Mouse (Mus musculus): ENCODE results near the gene Xpc. TPM values are rescaled to one million over a fixed set of nuclear protein-coding genes. Genes with fewer than 3 reads are reported as not detected.
A peak's percentile ranks its signal among the peaks of the same experiment; 100 is the strongest.

The Xpc gene
- polyA plus RNA-seq, 1 experiment from 2014 or later, result 23.2 TPM

DNA sequence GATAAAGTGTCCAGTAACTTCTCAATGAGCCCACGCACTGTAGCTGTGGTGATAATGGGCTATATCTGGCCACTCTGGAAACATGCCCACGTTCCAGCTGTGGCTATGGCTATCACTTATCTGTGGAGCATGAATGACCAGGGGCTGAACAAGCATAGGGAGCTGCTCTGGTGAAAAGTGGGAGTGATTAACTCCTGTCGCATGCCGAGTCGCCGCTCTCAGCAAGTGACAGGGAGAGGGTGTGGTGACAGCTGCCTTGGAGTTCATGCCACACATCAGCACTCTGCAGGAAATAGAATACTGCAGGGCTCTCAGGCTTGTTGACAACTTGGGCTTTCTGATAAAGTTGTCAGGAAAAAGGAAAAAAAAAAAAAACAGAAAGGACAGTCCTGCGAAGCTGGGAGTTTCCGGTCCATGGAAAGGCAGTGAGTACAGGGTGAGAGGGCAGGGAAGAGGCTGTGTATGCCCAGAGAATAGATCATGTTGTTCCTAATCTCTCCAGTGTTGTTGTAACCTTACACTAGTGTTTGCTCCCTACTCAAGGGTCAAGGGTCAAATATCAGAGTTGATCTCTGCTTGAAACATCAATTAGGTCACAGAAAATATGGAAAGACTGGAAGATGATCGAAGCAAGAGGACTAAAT lies 30.7 kb upstream of the Xpc start:
- Histone ChIP-seq H3K9ac (ENCODE audit: low read length) (no peak overlapping the region), H3K4me1 (ENCODE audit: control insufficient read depth, insufficient read depth, low read length) (no peaks in the 10 kb centered on the region), H3K27me3 (ENCODE audit: control insufficient read depth, insufficient read depth, low read length) (no peaks in the 10 kb centered on the region), H3K4me2 (no peak overlapping the region), H3K27ac (ENCODE audit: low read depth, low read length) (no peak overlapping the region), H3K9me3 (ENCODE audit: control insufficient read depth, low read length) (no peaks in the 10 kb centered on the region), H3K4me3 (ENCODE audit: low read depth, low read length) (no peak overlapping the region), H3K36me3 (ENCODE audit: control insufficient read depth, insufficient read depth, low read length) (no peaks in the 10 kb centered on the region)
- WGBS, result 72% methylated on average over 9 of the region's 9 CpGs
- no peak for ATAC-seq (ENCODE audit: low FRiP score)
- DNase-seq (ENCODE audit: low spot score, missing footprints), result no peak

DNA sequence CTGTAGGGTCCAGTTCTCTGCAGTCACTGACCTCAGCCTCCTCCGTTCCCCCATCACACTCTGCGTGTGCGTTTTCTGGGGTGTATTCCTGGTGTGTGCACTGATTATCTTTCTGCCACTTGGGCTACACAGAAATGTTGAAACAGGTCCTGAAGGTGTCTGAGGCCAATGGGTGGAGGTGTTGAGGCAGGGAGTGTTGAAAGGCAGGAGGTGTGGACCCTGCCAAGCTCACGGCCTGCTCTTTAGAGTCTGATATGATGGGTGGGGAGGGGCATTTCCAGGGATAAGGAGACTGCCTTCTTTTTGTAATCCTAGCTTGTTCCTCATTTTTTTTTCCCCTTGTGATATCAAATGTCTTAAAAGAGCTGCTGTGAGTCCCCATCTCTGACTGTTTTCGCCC lies 27.4 kb upstream of the Xpc start:
- ATAC-seq (ENCODE audit: low FRiP score), result no peak
- 90% methylated on average over 5 of the region's 5 CpGs for WGBS
- H3K36me3 ChIP-seq (ENCODE audit: control insufficient read depth, insufficient read depth, low read length), result no peaks in the 10 kb centered on the region
- H3K4me2 ChIP-seq, result no peak overlapping the region
- no peak overlapping the region for H3K27ac ChIP-seq (ENCODE audit: low read depth, low read length)
- no peak overlapping the region for H3K4me3 ChIP-seq (ENCODE audit: low read depth, low read length)
- H3K9me3 ChIP-seq (ENCODE audit: control insufficient read depth, low read length), result no peaks in the 10 kb centered on the region
- H3K4me1 ChIP-seq (ENCODE audit: control insufficient read depth, insufficient read depth, low read length), result no peaks in the 10 kb centered on the region
- DNase-seq (ENCODE audit: low spot score, missing footprints), result peak; percentile 41
- H3K9ac ChIP-seq (ENCODE audit: low read length), result no peak overlapping the region
- H3K27me3 ChIP-seq (ENCODE audit: control insufficient read depth, insufficient read depth, low read length), result no peaks in the 10 kb centered on the region

DNA sequence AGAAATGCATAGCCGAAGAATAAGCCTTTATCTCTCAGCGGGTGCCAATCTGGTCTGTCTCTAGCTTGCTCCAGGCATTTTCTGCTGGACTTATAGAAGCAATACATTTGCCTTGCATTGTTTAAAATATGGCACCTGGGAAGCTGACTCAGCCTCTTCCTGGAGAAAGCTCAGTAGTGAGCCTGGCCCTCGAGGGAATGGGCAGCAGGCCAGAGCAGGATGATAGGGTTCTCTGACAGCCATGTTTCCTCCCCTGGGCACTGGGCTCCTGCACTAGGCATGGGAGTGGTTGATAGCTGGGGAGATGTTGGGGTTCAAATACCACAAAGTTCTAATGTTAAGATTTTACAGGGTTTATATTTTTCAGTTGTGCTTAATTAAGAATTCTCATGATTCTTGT lies 25.6 kb upstream of the Xpc start:
- no peaks in the 10 kb centered on the region for H3K36me3 ChIP-seq (ENCODE audit: control insufficient read depth, insufficient read depth, low read length)
- no peaks in the 10 kb centered on the region for H3K27me3 ChIP-seq (ENCODE audit: control insufficient read depth, insufficient read depth, low read length)
- H3K4me1 ChIP-seq (ENCODE audit: control insufficient read depth, insufficient read depth, low read length), result no peaks in the 10 kb centered on the region
- H3K9me3 ChIP-seq (ENCODE audit: control insufficient read depth, low read length), result no peaks in the 10 kb centered on the region
- ATAC-seq (ENCODE audit: low FRiP score) (no peak), DNase-seq (ENCODE audit: low spot score, missing footprints) (peak; percentile 73)
- H3K9ac ChIP-seq (ENCODE audit: low read length), result no peak overlapping the region
- no peak overlapping the region for H3K4me2 ChIP-seq
- no peak overlapping the region for H3K27ac ChIP-seq (ENCODE audit: low read depth, low read length)
- WGBS, result 70% methylated on average over 3 of the region's 3 CpGs
- no peak overlapping the region for H3K4me3 ChIP-seq (ENCODE audit: low read depth, low read length)

DNA sequence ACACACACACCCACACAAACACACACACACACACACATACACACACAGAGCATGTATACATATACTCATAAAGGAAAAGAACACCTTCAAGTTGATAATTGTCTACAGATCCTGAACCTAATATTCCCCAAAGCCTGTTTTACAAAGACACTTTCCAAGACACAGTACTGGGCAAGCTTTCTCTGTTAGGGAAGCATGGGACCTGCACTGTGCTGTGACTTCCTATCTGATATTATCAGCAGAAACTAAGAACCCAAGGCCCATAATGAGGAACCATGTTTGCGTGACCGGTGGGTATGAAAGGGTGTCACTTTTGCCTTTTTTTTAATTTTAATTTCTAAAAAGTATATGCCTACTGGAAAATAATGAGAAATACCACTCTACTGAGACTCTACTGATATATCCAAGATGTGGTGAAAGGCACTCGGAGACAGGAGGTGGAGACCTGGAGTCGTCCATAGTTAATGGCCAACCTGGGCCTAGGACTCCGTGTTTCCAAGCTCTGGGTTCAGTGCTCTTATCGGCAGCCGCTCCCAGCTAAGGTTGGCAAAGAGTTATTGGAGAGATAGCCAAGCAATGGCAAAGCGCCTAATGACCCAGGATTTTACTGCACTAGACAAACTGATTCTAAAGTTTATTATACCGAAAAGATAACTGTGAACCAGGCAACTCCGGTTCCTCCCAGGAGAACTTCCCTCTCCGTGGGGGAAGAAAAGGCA lies 20.5 kb upstream of the Xpc start:
- WGBS, result 94% methylated on average over 11 of the region's 11 CpGs
- no peak for ATAC-seq (ENCODE audit: low FRiP score)
- H3K4me2 ChIP-seq, result no peak overlapping the region

DNA sequence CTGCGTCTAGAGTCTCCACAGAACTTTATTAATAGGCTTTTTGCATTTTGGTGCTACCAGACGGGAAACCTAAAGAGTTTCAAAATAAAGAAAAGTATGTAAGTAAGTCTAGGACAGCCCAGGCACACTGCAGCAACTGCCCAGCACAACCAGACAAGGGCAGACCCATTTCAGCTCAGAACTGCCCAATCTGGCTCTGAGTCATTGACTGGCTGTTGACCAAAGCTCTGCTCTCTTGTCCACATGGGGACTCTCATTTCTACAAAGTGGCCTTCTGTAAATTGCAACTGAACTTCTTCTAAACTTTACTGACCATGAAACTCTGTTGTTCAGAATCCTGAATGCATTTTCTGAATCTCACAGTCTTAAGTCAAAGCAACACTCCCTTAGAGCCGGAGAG lies 19.5 kb upstream of the Xpc start:
- H3K9me3 ChIP-seq (ENCODE audit: control insufficient read depth, low read length), result no peaks in the 10 kb centered on the region

More for the DNA sequence above, 20.5 kb upstream of the Xpc start:
- no peaks in the 10 kb centered on the region for H3K9me3 ChIP-seq (ENCODE audit: control insufficient read depth, low read length)
- no peaks in the 10 kb centered on the region for H3K27me3 ChIP-seq (ENCODE audit: control insufficient read depth, insufficient read depth, low read length)
- no peak overlapping the region for H3K9ac ChIP-seq (ENCODE audit: low read length)
- no peaks in the 10 kb centered on the region for H3K36me3 ChIP-seq (ENCODE audit: control insufficient read depth, insufficient read depth, low read length)
- no peak overlapping the region for H3K4me3 ChIP-seq (ENCODE audit: low read depth, low read length)
- no peak for DNase-seq (ENCODE audit: low spot score, missing footprints)
- no peak overlapping the region for H3K27ac ChIP-seq (ENCODE audit: low read depth, low read length)
- peaks cover 3% of the 10 kb centered on the region; the same call in 1 of the 2 replicates for H3K4me1 ChIP-seq (ENCODE audit: control insufficient read depth, insufficient read depth, low read length)

DNA sequence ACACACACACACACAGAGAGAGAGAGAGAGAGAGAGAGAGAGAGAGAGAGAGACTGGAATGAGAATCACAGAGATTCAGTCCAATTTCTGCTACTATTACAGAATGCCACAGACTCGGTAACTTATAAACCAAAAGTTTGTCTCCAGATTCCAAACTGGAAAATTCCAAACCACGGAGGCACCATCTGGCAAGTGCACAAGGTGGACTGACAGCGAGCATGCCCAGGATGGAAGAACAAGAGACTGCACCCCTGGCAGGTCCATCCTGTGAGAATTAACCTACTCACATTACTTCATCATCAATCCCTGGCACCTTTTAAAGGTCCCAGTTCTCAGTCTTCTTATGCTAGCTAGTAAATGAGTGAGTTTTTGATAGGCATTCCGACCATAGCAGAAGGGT lies 18.6 kb upstream of the Xpc start:
- no peak for DNase-seq (ENCODE audit: low spot score, missing footprints)
- H3K27ac ChIP-seq (ENCODE audit: low read depth, low read length), result no peak overlapping the region
- no peak for ATAC-seq (ENCODE audit: low FRiP score)
- no peak overlapping the region for H3K4me2 ChIP-seq
- no peak overlapping the region for H3K4me3 ChIP-seq (ENCODE audit: low read depth, low read length)
- H3K9ac ChIP-seq (ENCODE audit: low read length), result no peak overlapping the region
- H3K36me3 ChIP-seq (ENCODE audit: control insufficient read depth, insufficient read depth, low read length), result no peaks in the 10 kb centered on the region
- H3K4me1 ChIP-seq (ENCODE audit: control insufficient read depth, insufficient read depth, low read length), result peaks cover 3% of the 10 kb centered on the region; the same call in 1 of the 2 replicates
- WGBS, result 87% methylated on average over 4 of the region's 4 CpGs
- no peaks in the 10 kb centered on the region for H3K27me3 ChIP-seq (ENCODE audit: control insufficient read depth, insufficient read depth, low read length)
- H3K9me3 ChIP-seq (ENCODE audit: control insufficient read depth, low read length), result no peaks in the 10 kb centered on the region

More for the DNA sequence above, 19.5 kb upstream of the Xpc start:
- peaks cover 3% of the 10 kb centered on the region; the same call in 1 of the 2 replicates for H3K4me1 ChIP-seq (ENCODE audit: control insufficient read depth, insufficient read depth, low read length)
- no peak overlapping the region for H3K9ac ChIP-seq (ENCODE audit: low read length)
- no peaks in the 10 kb centered on the region for H3K27me3 ChIP-seq (ENCODE audit: control insufficient read depth, insufficient read depth, low read length)
- ATAC-seq (ENCODE audit: low FRiP score) (no peak), DNase-seq (ENCODE audit: low spot score, missing footprints) (no peak)
- H3K27ac ChIP-seq (ENCODE audit: low read depth, low read length), result no peak overlapping the region
- H3K4me2 ChIP-seq, result no peak overlapping the region
- WGBS, result 60% methylated on average over 3 of the region's 3 CpGs
- no peaks in the 10 kb centered on the region for H3K36me3 ChIP-seq (ENCODE audit: control insufficient read depth, insufficient read depth, low read length)
- H3K4me3 ChIP-seq (ENCODE audit: low read depth, low read length), result no peak overlapping the region

DNA sequence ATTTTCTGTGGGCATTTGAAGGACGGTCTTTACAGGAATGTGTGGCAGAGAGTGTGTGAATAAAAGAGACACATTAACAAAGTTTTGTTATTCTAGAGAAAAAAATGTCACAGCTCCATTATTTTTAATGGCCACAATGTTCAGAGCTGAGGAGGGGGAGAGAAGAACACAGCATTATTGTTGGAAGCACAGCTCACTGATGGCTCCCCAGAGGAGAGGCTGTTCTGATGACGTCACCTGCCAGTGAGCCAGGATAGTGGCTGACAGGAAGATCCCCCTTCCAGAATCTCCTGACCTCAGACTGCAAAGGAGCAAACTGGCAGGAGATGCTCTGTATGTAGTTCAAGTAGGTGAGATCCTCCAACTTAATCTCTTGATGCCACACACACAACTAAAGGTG lies 18.1 kb upstream of the Xpc start:
- ATAC-seq (ENCODE audit: low FRiP score), result no peak
- 60% methylated on average over 2 of the region's 2 CpGs for WGBS
- no peaks in the 10 kb centered on the region for H3K27me3 ChIP-seq (ENCODE audit: control insufficient read depth, insufficient read depth, low read length)
- DNase-seq (ENCODE audit: low spot score, missing footprints), result peak; percentile 78
- H3K9ac ChIP-seq (ENCODE audit: low read length), result no peak overlapping the region
- no peak overlapping the region for H3K4me2 ChIP-seq
- H3K36me3 ChIP-seq (ENCODE audit: control insufficient read depth, insufficient read depth, low read length), result no peaks in the 10 kb centered on the region
- H3K27ac ChIP-seq (ENCODE audit: low read depth, low read length), result no peak overlapping the region
- no peak overlapping the region for H3K4me3 ChIP-seq (ENCODE audit: low read depth, low read length)
- peaks cover 3% of the 10 kb centered on the region; the same call in 1 of the 2 replicates for H3K4me1 ChIP-seq (ENCODE audit: control insufficient read depth, insufficient read depth, low read length)
- H3K9me3 ChIP-seq (ENCODE audit: control insufficient read depth, low read length), result no peaks in the 10 kb centered on the region

DNA sequence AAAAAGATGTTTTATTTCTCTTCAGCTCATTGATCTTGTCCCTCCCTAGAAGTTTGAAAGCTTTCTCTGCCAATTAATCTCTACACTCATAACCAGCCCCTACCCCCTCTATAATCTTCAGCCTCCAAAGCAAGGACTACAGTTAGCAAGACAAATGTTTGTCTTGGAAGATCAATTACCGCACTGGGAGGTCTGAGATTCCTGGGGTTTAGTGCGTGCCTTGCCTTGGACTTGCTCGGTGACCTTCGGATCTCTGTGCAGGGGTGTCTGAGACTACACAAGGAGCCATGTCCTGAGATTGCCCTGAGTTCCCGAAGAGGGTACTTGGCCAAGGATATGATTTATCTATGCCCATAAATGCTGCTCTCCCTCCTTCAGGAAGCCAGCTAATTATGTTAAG lies 17.7 kb upstream of the Xpc start:
- Histone ChIP-seq H3K9me3 (ENCODE audit: control insufficient read depth, low read length) (no peaks in the 10 kb centered on the region), H3K9ac (ENCODE audit: low read length) (no peak overlapping the region), H3K4me3 (ENCODE audit: low read depth, low read length) (no peak overlapping the region), H3K27ac (ENCODE audit: low read depth, low read length) (no peak overlapping the region), H3K4me1 (ENCODE audit: control insufficient read depth, insufficient read depth, low read length) (peaks cover 3% of the 10 kb centered on the region; the same call in 1 of the 2 replicates), H3K4me2 (no peak overlapping the region), H3K27me3 (ENCODE audit: control insufficient read depth, insufficient read depth, low read length) (no peaks in the 10 kb centered on the region), H3K36me3 (ENCODE audit: control insufficient read depth, insufficient read depth, low read length) (no peaks in the 10 kb centered on the region)
- DNase-seq (ENCODE audit: low spot score, missing footprints) (peak; percentile 59), ATAC-seq (ENCODE audit: low FRiP score) (no peak)
- 75% methylated on average over 5 of the region's 5 CpGs for WGBS

DNA sequence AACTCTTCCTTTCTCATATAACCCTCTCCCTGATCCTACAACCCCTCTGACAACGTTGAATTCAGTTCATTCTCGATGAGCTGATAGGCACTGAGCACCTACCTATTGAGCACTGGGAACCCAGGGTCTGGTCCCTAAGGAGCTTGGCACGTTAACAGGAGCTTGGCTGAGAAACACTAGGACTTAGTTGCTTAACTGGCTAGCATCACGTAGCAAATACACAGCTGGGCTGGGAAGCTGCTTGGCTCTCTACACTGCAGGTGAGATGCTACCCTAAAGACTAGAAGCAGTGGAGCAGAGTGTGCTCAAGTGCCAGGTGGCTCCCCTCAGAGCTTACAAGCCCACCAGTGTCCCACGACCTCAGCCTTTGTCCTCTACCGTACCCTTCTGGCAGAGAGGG lies 17.0 kb upstream of the Xpc start:
- Histone ChIP-seq H3K4me3 (ENCODE audit: low read depth, low read length) (no peak overlapping the region), H3K4me2 (no peak overlapping the region), H3K27ac (ENCODE audit: low read depth, low read length) (no peak overlapping the region), H3K9ac (ENCODE audit: low read length) (no peak overlapping the region), H3K27me3 (ENCODE audit: control insufficient read depth, insufficient read depth, low read length) (no peaks in the 10 kb centered on the region), H3K36me3 (ENCODE audit: control insufficient read depth, insufficient read depth, low read length) (no peaks in the 10 kb centered on the region), H3K4me1 (ENCODE audit: control insufficient read depth, insufficient read depth, low read length) (peaks cover 3% of the 10 kb centered on the region; the same call in 1 of the 2 replicates), H3K9me3 (ENCODE audit: control insufficient read depth, low read length) (no peaks in the 10 kb centered on the region)
- ATAC-seq (ENCODE audit: low FRiP score) (no peak), DNase-seq (ENCODE audit: low spot score, missing footprints) (peak; percentile 72)
- WGBS, result 81% methylated on average over 6 of the region's 6 CpGs
